Mouse (Mus musculus): ENCODE measurements at regions not wholly inside any gene's neighbourhood (a gene's known extent, or its start where the extent isn't known, plus 50 kb on each side); places are given as distances from the start of the nearest gene placed in this dataset.

GRCm38 (mm10) chrX:11722730-11723129 lies 395.1 kb downstream of the H2al1j start:
- TF ChIP-seq CTCF (IDR thresholded peaks at IDR 0.05; ENCODE audit: low read depth, low read length) = no peak
- TF ChIP-seq EP300 (IDR thresholded peaks at IDR 0.05; ENCODE audit: insufficient read depth, low read depth, low read length) = no peak
- TF ChIP-seq POLR2A (IDR thresholded peaks at IDR 0.05; ENCODE audit: insufficient read depth, low read length) = no peak
- Histone ChIP-seq H3K9me3 (replicated peaks; ENCODE audit: control insufficient read depth, insufficient read depth, low read length, poor library complexity, severe bottlenecking) (no peaks in the 10 kb centered on the region), H3K27ac (ENCODE audit: insufficient read depth, low read length) (no peak overlapping the region), H3K4me3 (ENCODE audit: low read depth, low read length) (no peak overlapping the region), H3K27me3 (ENCODE audit: control insufficient read depth, insufficient read depth, low read length, poor library complexity, severe bottlenecking) (no peaks in the 10 kb centered on the region), H3K9ac (ENCODE audit: low read depth, poor library complexity, severe bottlenecking) (no peak overlapping the region), H3K36me3 (ENCODE audit: control insufficient read depth, insufficient read depth, low read length, poor library complexity, severe bottlenecking) (no peaks in the 10 kb centered on the region), H3K4me1 (ENCODE audit: control insufficient read depth, insufficient read depth, low read length) (no peaks in the 10 kb centered on the region)

- Histone ChIP-seq H3K4me1 (ENCODE audit: control insufficient read depth, insufficient read depth, low read length) (no peaks in the 10 kb centered on the region), H3K9ac (ENCODE audit: low read depth, poor library complexity, severe bottlenecking) (no peak overlapping the region), H3K4me3 (ENCODE audit: low read depth, low read length) (no peak overlapping the region), H3K27ac (ENCODE audit: insufficient read depth, low read length) (no peak overlapping the region), H3K9me3 (replicated peaks; ENCODE audit: control insufficient read depth, insufficient read depth, low read length, poor library complexity, severe bottlenecking) (no peaks in the 10 kb centered on the region), H3K36me3 (ENCODE audit: control insufficient read depth, insufficient read depth, low read length, poor library complexity, severe bottlenecking) (no peaks in the 10 kb centered on the region), H3K27me3 (ENCODE audit: control insufficient read depth, insufficient read depth, low read length, poor library complexity, severe bottlenecking) (no peaks in the 10 kb centered on the region)
- no peak for TF ChIP-seq CTCF (IDR thresholded peaks at IDR 0.05; ENCODE audit: low read depth, low read length)
- TF ChIP-seq POLR2A (IDR thresholded peaks at IDR 0.05; ENCODE audit: insufficient read depth, low read length) = no peak
- no peak for TF ChIP-seq EP300 (IDR thresholded peaks at IDR 0.05; ENCODE audit: insufficient read depth, low read depth, low read length)
Measured at GRCm38 (mm10) chrX:11724718-11725117, 397.1 kb downstream of the H2al1j start.

- no peak for TF ChIP-seq EP300 (IDR thresholded peaks at IDR 0.05; ENCODE audit: insufficient read depth, low read depth, low read length)
- TF ChIP-seq POLR2A (IDR thresholded peaks at IDR 0.05; ENCODE audit: insufficient read depth, low read length) = no peak
- TF ChIP-seq CTCF (IDR thresholded peaks at IDR 0.05; ENCODE audit: low read depth, low read length) = no peak
- Histone ChIP-seq H3K4me3 (ENCODE audit: low read depth, low read length) (no peak overlapping the region), H3K4me1 (ENCODE audit: control insufficient read depth, insufficient read depth, low read length) (no peaks in the 10 kb centered on the region), H3K9ac (ENCODE audit: low read depth, poor library complexity, severe bottlenecking) (no peak overlapping the region), H3K36me3 (ENCODE audit: control insufficient read depth, insufficient read depth, low read length, poor library complexity, severe bottlenecking) (no peaks in the 10 kb centered on the region), H3K27me3 (ENCODE audit: control insufficient read depth, insufficient read depth, low read length, poor library complexity, severe bottlenecking) (no peaks in the 10 kb centered on the region), H3K9me3 (replicated peaks; ENCODE audit: control insufficient read depth, insufficient read depth, low read length, poor library complexity, severe bottlenecking) (no peaks in the 10 kb centered on the region), H3K27ac (ENCODE audit: insufficient read depth, low read length) (no peak overlapping the region)
Measured at GRCm38 (mm10) chrX:11726524-11727231, 399.1 kb downstream of the H2al1j start.

GRCm38 (mm10) chrX:11728481-11728880 lies 400.9 kb downstream of the H2al1j start:
- Histone ChIP-seq H3K27me3 (ENCODE audit: control insufficient read depth, insufficient read depth, low read length, poor library complexity, severe bottlenecking) (no peaks in the 10 kb centered on the region), H3K4me3 (ENCODE audit: low read depth, low read length) (no peak overlapping the region), H3K27ac (ENCODE audit: insufficient read depth, low read length) (no peak overlapping the region), H3K9me3 (replicated peaks; ENCODE audit: control insufficient read depth, insufficient read depth, low read length, poor library complexity, severe bottlenecking) (no peaks in the 10 kb centered on the region), H3K4me1 (ENCODE audit: control insufficient read depth, insufficient read depth, low read length) (no peaks in the 10 kb centered on the region), H3K9ac (ENCODE audit: low read depth, poor library complexity, severe bottlenecking) (no peak overlapping the region), H3K36me3 (ENCODE audit: control insufficient read depth, insufficient read depth, low read length, poor library complexity, severe bottlenecking) (no peaks in the 10 kb centered on the region)
- no peak for TF ChIP-seq CTCF (IDR thresholded peaks at IDR 0.05; ENCODE audit: low read depth, low read length)
- no peak for TF ChIP-seq EP300 (IDR thresholded peaks at IDR 0.05; ENCODE audit: insufficient read depth, low read depth, low read length)
- no peak for TF ChIP-seq POLR2A (IDR thresholded peaks at IDR 0.05; ENCODE audit: insufficient read depth, low read length)

- no peak for TF ChIP-seq EP300 (IDR thresholded peaks at IDR 0.05; ENCODE audit: insufficient read depth, low read depth, low read length)
- TF ChIP-seq CTCF (IDR thresholded peaks at IDR 0.05; ENCODE audit: low read depth, low read length) = no peak
- TF ChIP-seq POLR2A (IDR thresholded peaks at IDR 0.05; ENCODE audit: insufficient read depth, low read length) = no peak
- H3K27me3 ChIP-seq (ENCODE audit: control insufficient read depth, insufficient read depth, low read length, poor library complexity, severe bottlenecking) = no peaks in the 10 kb centered on the region
- no peaks in the 10 kb centered on the region for H3K36me3 ChIP-seq (ENCODE audit: control insufficient read depth, insufficient read depth, low read length, poor library complexity, severe bottlenecking)
- no peak overlapping the region for H3K9ac ChIP-seq (ENCODE audit: low read depth, poor library complexity, severe bottlenecking)
- H3K4me3 ChIP-seq (ENCODE audit: low read depth, low read length) = no peak overlapping the region
- H3K9me3 ChIP-seq (replicated peaks; ENCODE audit: control insufficient read depth, insufficient read depth, low read length, poor library complexity, severe bottlenecking) = no peaks in the 10 kb centered on the region
- no peak overlapping the region for H3K27ac ChIP-seq (ENCODE audit: insufficient read depth, low read length)
- H3K4me1 ChIP-seq (ENCODE audit: control insufficient read depth, insufficient read depth, low read length) = no peaks in the 10 kb centered on the region
Measured at GRCm38 (mm10) chrX:11729992-11730391, 402.4 kb downstream of the H2al1j start.

GRCm38 (mm10) chrX:11732371-11732770 lies 404.7 kb downstream of the H2al1j start:
- TF ChIP-seq CTCF (IDR thresholded peaks at IDR 0.05; ENCODE audit: low read depth, low read length) (no peak), POLR2A (IDR thresholded peaks at IDR 0.05; ENCODE audit: insufficient read depth, low read length) (no peak), EP300 (IDR thresholded peaks at IDR 0.05; ENCODE audit: insufficient read depth, low read depth, low read length) (no peak)
- no peaks in the 10 kb centered on the region for H3K36me3 ChIP-seq (ENCODE audit: control insufficient read depth, insufficient read depth, low read length, poor library complexity, severe bottlenecking)
- H3K27ac ChIP-seq (ENCODE audit: insufficient read depth, low read length) = no peak overlapping the region
- no peak overlapping the region for H3K9ac ChIP-seq (ENCODE audit: low read depth, poor library complexity, severe bottlenecking)
- no peaks in the 10 kb centered on the region for H3K9me3 ChIP-seq (replicated peaks; ENCODE audit: control insufficient read depth, insufficient read depth, low read length, poor library complexity, severe bottlenecking)
- H3K4me1 ChIP-seq (ENCODE audit: control insufficient read depth, insufficient read depth, low read length) = no peaks in the 10 kb centered on the region
- H3K27me3 ChIP-seq (ENCODE audit: control insufficient read depth, insufficient read depth, low read length, poor library complexity, severe bottlenecking) = no peaks in the 10 kb centered on the region
- no peak overlapping the region for H3K4me3 ChIP-seq (ENCODE audit: low read depth, low read length)
